Mouse (Mus musculus): ENCODE results near the gene Zfp398. TPM values are rescaled to one million over a fixed set of nuclear protein-coding genes. Genes with fewer than 3 reads are reported as not detected.

Zfp398 gene
- total RNA-seq, 2 experiments from 2014 or later = 1.6 to 4.2 TPM

Other genes with a start within 250 kb of the Zfp398 start
- gene Ezh2, start 240.3 kb upstream of the Zfp398 start, total RNA-seq (2015; ENCODE audit: low replicate concordance) = 527 and 773 TPM in 2 replicates
- 546 and 659 TPM in 2 replicates for gene Ezh2, start 240.3 kb upstream of the Zfp398 start, total RNA-seq (2017; ENCODE audit: low replicate concordance)
- gene Pdia4, start 22.2 kb upstream of the Zfp398 start, total RNA-seq (2015; ENCODE audit: low replicate concordance) = 16.9 and 31.9 TPM in 2 replicates
- gene Pdia4, start 22.2 kb upstream of the Zfp398 start, total RNA-seq (2017; ENCODE audit: low replicate concordance) = 28.1 and 34.0 TPM in 2 replicates
- not detected in 2 replicates for gene Zfp786, start 4.8 kb upstream of the Zfp398 start, total RNA-seq (2015; ENCODE audit: low replicate concordance)
- not detected in 2 replicates for gene Zfp786, start 4.8 kb upstream of the Zfp398 start, total RNA-seq (2017; ENCODE audit: low replicate concordance)
- 1.3 and 1.8 TPM in 2 replicates for gene Zfp282, start 41.5 kb downstream of the Zfp398 start, total RNA-seq (2015; ENCODE audit: low replicate concordance)
- gene Zfp282, start 41.5 kb downstream of the Zfp398 start, total RNA-seq (2017; ENCODE audit: low replicate concordance) = 2.0 and 3.5 TPM in 2 replicates
- 12.6 and 13.7 TPM in 2 replicates for gene Zfp212, start 84.8 kb downstream of the Zfp398 start, total RNA-seq (2015; ENCODE audit: low replicate concordance)
- 11.0 and 15.7 TPM in 2 replicates for gene Zfp212, start 84.8 kb downstream of the Zfp398 start, total RNA-seq (2017; ENCODE audit: low replicate concordance)
- not detected in 2 replicates for gene Zfp956, start 117.7 kb downstream of the Zfp398 start, total RNA-seq (2015; ENCODE audit: low replicate concordance)
- gene Zfp956, start 117.7 kb downstream of the Zfp398 start, total RNA-seq (2017; ENCODE audit: low replicate concordance) = 0.45 and 5.3 TPM in 2 replicates
- gene Zfp777, start 213.2 kb downstream of the Zfp398 start, total RNA-seq (2015; ENCODE audit: low replicate concordance) = 0.42 and 2.2 TPM in 2 replicates
- gene Zfp777, start 213.2 kb downstream of the Zfp398 start, total RNA-seq (2017; ENCODE audit: low replicate concordance) = 2.3 and 4.9 TPM in 2 replicates